Mouse (Mus musculus): ENCODE data around the gene Lrrc59.

The Lrrc59 gene

GRCm38 (mm10) chr11:94629199-94629883 is at the start of gene Lrrc59:
Gene Lrrc59, plus strand, starts transcription at chr11:94629767.
- CTCF ChIA-PET = interaction anchor here (1.0 kb wide), 2 partner anchors 24 to 52 kb away, joined by 3 to 6 read pairs; partner anchors contain the start of genes Eme1 and Mrpl27

- CTCF ChIA-PET = no interaction called here
Measured at GRCm38 (mm10) chr11:94580111-94580740, 49.3 kb upstream of the Lrrc59 start.

DNA sequence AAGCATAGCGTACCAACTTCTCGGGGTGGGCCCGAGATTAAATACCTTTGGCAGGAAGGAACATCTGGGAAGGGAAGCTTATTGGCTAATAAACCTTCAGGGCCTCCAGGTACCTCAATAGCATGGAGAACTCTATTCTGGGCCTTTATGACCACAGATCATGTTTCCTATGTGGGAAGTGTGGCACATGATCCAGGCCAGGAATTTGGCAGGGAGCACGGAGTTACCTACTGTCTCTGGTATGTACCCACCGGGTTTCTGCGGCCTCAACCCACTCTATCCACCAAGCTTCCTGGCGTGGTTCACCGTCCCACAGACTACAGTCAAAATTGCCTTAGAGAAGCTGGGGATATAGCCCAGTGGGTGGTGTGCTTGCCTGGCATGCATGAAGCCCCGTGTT is 44.5 kb upstream of the Lrrc59 start:
- CTCF ChIA-PET = no interaction called here

DNA sequence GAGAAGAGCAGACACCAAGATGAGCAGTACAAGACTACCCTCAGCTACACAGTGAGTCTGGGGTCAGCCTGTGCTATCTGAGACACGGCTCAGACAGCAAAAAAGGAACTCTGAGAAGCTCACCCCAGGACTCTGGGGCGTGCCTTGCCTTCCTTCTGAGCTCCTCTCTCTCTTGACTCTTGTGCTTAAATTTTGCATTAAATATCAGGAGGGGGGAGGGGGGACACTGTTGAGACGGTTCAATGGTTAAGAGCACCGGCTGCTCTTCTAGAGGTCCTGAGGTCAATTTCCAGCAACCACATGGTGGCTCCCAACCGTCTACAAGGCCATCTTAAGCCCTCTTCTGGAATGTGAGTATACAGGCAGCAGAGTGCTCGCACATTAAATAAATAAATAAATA is 42.1 kb upstream of the Lrrc59 start:
- CTCF ChIA-PET = interaction anchor here (0.6 kb wide), 2 partner anchors 11 to 129 kb away, joined by 6 to 8 read pairs; no protein-coding TSS in a partner anchor

GRCm38 (mm10) chr11:94596311-94596852 is 33.2 kb upstream of the Lrrc59 start:
- CTCF ChIA-PET = interaction anchor here (1.4 kb wide), 1 partner anchor 16 kb away, joined by 5 read pairs; no protein-coding TSS in a partner anchor

DNA sequence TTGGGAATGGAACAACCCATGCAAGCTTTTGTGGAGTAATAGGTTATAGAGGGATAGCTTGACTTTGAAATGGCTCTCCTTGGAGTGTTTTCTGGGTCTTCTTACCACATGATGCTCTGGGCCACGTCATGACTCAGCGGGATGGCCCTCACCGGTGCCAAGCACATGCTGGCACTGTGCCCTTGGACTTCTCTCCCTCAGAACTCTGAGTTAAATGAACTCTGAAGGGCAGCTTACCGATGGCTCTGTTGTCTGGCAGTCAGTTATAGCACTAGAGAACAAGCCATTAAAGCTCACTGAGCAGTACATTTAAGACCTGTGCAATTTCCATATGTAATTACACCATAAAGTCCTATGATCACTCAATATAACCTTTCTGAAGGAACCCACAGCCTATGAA is 32.2 kb upstream of the Lrrc59 start:
- CTCF ChIA-PET = no interaction called here

DNA sequence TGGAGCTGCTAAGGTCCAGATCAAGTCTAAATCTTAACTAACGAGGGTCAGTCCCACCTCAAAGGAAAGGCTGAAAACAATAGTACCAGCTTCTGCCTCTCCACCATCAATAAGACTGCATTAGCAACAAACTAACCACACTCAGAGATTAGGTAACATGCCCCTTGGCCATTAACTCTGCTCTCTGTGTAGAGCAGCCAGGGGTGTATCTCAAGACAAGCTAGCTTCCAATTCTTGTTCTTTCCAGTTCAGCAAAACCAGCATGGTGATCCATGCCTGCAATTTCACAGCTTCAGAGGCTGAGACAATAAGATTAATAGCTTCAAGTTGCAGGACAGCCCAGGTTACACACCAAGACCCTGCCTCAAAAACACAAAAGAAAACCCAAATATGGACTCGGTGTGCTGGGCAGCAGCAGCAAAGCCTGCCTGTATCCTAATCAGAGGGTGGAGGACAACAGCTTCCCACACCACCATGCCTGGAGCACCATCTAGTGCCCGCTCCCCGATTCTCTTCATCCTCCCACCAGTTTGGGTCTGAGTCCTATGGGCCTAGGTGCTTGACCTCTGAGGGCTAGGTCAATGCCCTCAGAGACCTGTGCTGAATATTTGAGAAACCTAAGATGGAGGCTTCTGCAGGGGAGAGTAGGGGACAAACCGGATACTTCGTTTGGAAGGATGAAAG is 31.0 kb upstream of the Lrrc59 start:
- CTCF ChIA-PET = no interaction called here

GRCm38 (mm10) chr11:94600447-94600846 is 29.1 kb upstream of the Lrrc59 start:
- CTCF ChIA-PET = no interaction called here

DNA sequence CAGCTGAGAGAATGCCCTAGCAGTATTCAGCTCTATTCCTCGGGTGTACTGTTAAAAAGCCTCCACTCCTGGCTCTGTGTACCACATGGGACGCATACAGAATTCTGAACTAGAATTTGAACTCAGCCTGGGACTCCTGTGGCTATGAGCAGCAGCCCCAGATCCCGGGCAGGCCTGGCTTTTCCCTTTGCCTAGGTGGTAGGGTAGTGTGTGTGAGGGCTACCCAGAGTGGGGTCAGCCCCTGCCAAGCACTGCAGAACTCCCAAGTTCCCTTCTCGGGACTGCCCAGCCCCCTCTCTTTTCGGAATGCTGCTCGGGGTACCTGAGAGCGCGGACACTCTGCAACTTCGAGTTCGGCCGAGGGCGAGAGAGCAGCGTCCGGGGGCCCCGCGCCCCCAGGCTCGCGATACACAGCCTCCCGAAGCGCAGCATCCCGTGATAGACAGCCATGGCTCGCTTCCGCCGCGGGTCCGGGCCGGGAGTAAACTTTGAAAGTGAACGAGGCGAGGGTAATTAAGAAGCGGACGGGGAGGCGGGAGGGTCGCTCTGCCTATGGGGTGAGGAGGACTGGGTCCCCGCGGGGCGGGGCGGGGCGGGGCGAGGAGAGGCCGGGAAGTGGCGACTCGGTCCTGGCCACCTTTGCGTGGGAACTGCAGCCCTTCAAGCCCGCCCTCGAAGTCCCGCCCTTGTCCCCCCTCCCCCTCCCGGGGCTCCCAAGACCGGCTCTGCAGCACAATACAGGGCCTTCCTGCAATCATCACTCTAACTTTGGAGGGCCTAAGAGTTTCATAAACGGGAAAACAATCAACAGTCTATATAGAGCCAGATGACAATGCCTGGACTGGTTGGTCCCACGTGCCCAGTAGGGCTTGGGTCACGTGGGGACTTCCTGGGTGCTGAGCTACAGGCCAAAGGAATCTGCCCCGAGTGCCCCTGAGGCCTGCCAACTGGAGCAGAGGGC is 28.0 kb upstream of the Lrrc59 start, which contains the start of gene Acsf2:
Gene Acsf2, minus strand, starts transcription at position 551 of the 961 bp plus-strand sequence.
- CTCF ChIA-PET = interaction anchor here (0.9 kb wide), 1 partner anchor 9 kb away, joined by 3 read pairs; no protein-coding TSS in a partner anchor

DNA sequence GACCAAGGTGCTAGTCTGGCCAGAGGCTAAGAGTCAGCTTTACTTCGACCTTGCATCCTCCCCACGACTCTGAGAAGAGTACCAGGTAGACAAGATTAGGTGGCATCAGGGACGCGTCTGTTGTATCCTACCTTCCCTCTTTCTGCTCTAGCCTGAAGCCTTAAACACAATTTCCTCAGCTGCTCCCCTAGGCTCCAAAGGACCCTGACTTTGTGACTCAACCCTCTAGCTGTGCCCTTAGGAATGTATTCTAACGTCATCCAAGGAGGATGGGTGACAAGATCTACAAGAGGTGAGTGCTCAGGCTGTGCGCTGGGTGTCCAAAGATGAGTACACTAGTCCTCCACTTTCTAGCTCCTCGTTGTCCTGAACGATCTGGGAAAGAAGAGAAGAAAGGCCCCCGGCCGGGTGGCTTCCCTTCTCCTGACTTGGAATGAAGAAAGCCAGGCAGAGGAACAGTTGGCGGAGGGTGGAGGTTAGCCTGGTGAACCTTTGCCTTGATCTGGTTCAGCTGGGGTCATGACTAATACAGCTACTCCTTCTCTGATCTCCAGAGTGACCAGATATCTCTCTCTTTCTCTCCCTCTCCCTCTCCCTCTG is 27.1 kb upstream of the Lrrc59 start:
- CTCF ChIA-PET = interaction anchor here (0.7 to 0.9 kb wide), 2 partner anchors 10 to 919 kb away, joined by 3 to 6 read pairs; no protein-coding TSS in a partner anchor

DNA sequence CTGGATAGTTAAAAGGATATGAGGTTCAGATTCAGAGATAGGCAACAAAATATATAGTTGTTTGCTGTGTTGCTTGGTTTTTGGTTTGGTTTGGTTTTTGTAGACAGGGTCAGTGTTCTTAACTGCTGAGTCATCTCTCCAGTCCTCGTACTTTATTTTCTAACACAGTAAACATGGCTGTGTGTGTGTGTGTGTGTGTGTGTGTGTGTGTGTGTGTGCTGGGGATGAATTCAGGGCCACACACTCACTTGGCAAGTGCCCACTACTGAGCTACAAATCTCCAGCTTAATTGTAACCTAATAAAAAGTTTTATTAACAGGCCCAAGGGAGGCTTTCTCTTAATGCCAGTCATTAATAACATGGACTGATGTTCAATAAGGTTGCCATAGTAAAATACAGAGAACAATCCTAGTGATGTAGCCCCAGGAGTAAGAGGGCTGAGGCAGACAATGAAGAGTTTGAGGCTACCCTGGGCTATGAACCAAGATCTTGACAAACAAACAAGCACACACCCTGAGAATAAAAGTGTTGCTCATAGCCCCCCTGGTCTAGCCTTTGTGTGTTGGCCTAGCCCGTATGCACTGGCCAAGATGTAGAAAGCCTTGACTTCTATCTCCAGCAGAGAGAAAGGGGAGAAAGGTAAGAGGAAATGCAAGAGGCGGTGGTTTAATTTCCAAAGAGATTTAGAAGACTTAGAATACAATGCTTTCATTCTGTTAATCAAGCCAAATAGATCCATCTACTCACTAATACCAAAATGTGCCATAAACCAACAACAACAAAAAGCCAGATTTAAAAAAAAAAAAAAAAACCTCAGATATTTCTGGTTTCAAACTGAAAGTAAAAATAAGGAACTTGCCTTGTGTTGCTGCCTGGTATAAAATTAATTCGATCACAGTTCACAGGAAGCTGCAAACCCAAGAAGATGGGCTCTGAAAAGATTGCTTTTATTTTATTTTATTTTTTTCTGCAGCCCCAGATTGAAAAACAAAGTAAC is 18.5 kb upstream of the Lrrc59 start:
- CTCF ChIA-PET = interaction anchor here (0.7 to 1.2 kb wide), 3 partner anchors 15 to 530 kb away, joined by 3 to 6 read pairs (median 5); no protein-coding TSS in a partner anchor

DNA sequence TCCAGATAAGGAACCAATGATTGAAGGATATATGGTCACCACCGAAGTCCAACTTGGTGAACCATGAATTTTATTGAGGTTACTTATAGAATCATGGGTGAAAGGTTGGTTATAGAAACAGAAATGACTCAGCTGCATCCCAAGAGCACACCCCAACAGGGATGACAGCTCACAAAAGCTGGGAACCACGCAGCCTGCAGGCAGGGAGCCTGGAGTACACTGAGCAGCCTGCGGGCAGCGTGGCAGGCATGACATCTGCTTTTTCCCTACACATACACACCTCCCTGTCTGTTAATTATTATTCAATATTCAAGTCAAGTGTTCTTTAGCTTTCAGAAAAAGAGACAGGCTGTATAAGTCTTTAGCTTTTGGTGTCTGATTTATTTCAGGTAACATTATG is 15.0 kb upstream of the Lrrc59 start:
- CTCF ChIA-PET = no interaction called here

- CTCF ChIA-PET = no interaction called here
Measured at GRCm38 (mm10) chr11:94615494-94615893, 14.1 kb upstream of the Lrrc59 start.

- CTCF ChIA-PET = interaction anchor here (0.6 kb wide), 1 partner anchor 112 kb away, joined by 4 read pairs; no protein-coding TSS in a partner anchor
Measured at GRCm38 (mm10) chr11:94617646-94618045, 11.9 kb upstream of the Lrrc59 start.

GRCm38 (mm10) chr11:94620766-94621457 is 8.7 kb upstream of the Lrrc59 start:
- CTCF ChIA-PET = interaction anchor here (1.2 kb wide), 1 partner anchor 31 kb away, joined by 3 read pairs; no protein-coding TSS in a partner anchor

- CTCF ChIA-PET = interaction anchor here (1.2 kb wide), 1 partner anchor 32 kb away, joined by 3 read pairs; no protein-coding TSS in a partner anchor
Measured at GRCm38 (mm10) chr11:94621458-94621852, 8.1 kb upstream of the Lrrc59 start.

DNA sequence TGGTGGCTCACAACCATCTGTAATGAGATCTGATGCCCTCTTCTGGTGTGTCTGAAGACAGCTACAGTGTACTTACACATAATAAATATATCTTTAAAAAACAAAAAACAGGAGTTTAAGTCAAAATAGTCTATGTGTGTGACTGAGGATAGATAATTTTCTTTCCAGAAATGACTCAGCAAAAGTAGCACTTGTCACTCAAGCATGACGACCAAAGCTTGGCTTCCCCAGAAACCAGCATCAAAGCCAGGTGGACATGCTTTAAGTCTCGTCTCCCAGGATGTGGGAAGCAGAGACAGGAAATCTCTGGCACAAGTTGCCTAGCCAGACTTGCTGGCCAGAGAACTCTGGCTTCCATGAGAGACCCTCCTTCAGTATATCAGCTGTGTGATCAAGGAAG is 7.4 kb upstream of the Lrrc59 start:
- CTCF ChIA-PET = no interaction called here

DNA sequence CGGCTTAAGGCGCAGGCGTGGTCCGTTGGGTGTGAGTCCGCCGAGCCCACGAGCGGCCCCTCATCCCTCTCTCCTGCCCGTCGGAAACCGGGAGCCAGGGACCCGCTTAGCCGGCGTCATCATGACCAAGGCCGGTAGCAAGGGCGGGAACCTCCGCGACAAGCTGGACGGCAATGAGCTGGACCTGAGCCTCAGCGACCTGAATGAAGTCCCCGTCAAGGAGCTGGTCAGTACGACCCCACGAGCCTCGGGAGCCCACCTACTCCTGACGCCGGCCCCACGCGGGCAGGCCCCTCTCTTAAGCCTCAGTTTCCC is 274 bp downstream of the Lrrc59 start:
- CTCF ChIA-PET = interaction anchor here (0.6 to 1.0 kb wide), 3 partner anchors 24 to 115 kb away, joined by 3 to 18 read pairs (median 6); partner anchors contain the start of genes Eme1 and Mrpl27
